Mouse (Mus musculus) MEL (cell line): ENCODE data around the gene Dntt. TPM values are rescaled to one million over a fixed set of nuclear protein-coding genes. Genes with fewer than 3 reads are reported as not detected.

Experiments
- DNase-seq: peaks from one replicate; pipeline ENCODE4 v3.0.0; 2011; ENCODE audit warnings: low read depth, low spot score
- H3K27ac ChIP-seq: 2 replicates; pipeline ENCODE4 v1.5.1; 2012; ENCODE audit warnings: low read depth, mild to moderate bottlenecking, control low read depth, low read length, moderate library complexity; ENCODE audit not compliant: control insufficient read depth
- H3K27me3 ChIP-seq, 2 experiments: fragments of 150-350 bp in 1 of 2; sonication (generic) in 1 of 2; 2 replicates each; pipeline ENCODE4 v1.6.1; 2012; ENCODE audit warnings: low read length in 2 of 2, mild to moderate bottlenecking in 2 of 2, improper control_type of control experiment in 1 of 2, moderate library complexity in 1 of 2; ENCODE audit not compliant: insufficient read depth in 2 of 2, control insufficient read depth in 1 of 2
- H3K36me3 ChIP-seq, 2 experiments: 2 replicates each; pipeline ENCODE4 v1.6.1; 2012 to 2014; ENCODE audit warnings: low read length in 2 of 2, improper control_type of control experiment in 1 of 2, inconsistent platforms in 1 of 2, mild to moderate bottlenecking in 1 of 2; ENCODE audit not compliant: insufficient read depth in 2 of 2, control insufficient read depth in 1 of 2
- H3K4me1 ChIP-seq, 2 experiments: fragments of 150-350 bp in 1 of 2; sonication (generic) in 1 of 2; 2 replicates each; pipeline ENCODE4 v1.6.1; 2012; ENCODE audit warnings: low read length in 2 of 2, improper control_type of control experiment in 1 of 2, mild to moderate bottlenecking in 1 of 2; ENCODE audit not compliant: insufficient read depth in 2 of 2, control insufficient read depth in 1 of 2
- H3K4me3 ChIP-seq, 2 experiments: fragments of 150-350 bp in 1 of 2; sonication (generic) in 1 of 2; 2 replicates each; pipeline ENCODE4 v1.5.1; 2012; ENCODE audit warnings: low read depth in 2 of 2, low read length in 2 of 2, mild to moderate bottlenecking in 2 of 2, moderate library complexity in 2 of 2, control low read depth in 1 of 2, improper control_type of control experiment in 1 of 2; ENCODE audit not compliant: control insufficient read depth in 1 of 2, insufficient read depth in 1 of 2
- H3K79me2 ChIP-seq: 2 replicates; pipeline ENCODE4 v1.6.1; 2012; ENCODE audit warnings: mild to moderate bottlenecking, low read length, moderate library complexity; ENCODE audit not compliant: control insufficient read depth, poor library complexity, insufficient read depth
- H3K9ac ChIP-seq: 2 replicates; pipeline ENCODE4 v1.6.1; 2012; ENCODE audit warnings: low read depth, mild to moderate bottlenecking, control low read depth, low read length, moderate library complexity; ENCODE audit not compliant: control insufficient read depth, poor library complexity, severe bottlenecking
- H3K9me3 ChIP-seq: fragments of 150-350 bp; sonication (generic); replicated peaks from 2 replicates; pipeline ENCODE4 v1.6.1; 2012; ENCODE audit warnings: mild to moderate bottlenecking, low read length, improper control_type of control experiment, moderate library complexity; ENCODE audit not compliant: insufficient read depth
- BHLHE40 ChIP-seq: IDR thresholded peaks from 2 replicates; pipeline ENCODE4 v1.6.1; 2012; ENCODE audit warnings: low read depth, mild to moderate bottlenecking, inconsistent platforms, low read length, improper control_type of control experiment, borderline replicate concordance
- CHD2 ChIP-seq: IDR thresholded peaks from 2 replicates; pipeline ENCODE4 v1.6.1; 2011; ENCODE audit warnings: low read length, improper control_type of control experiment
- CTCF ChIP-seq, 3 experiments: IDR thresholded peaks in 2 of 3; conservative IDR thresholded peaks in 1 of 3; 2 replicates each; pipeline ENCODE4 v1.5.1; 2011 to 2012; ENCODE audit warnings: low read length in 3 of 3, low read depth in 2 of 3, mild to moderate bottlenecking in 2 of 3, improper control_type of control experiment in 1 of 3, inconsistent platforms in 1 of 3, mixed read lengths in 1 of 3, moderate library complexity in 1 of 3; ENCODE audit not compliant: control insufficient read depth in 1 of 3, insufficient read depth in 1 of 3, poor library complexity in 1 of 3, severe bottlenecking in 1 of 3
- EP300 ChIP-seq, 2 experiments: IDR thresholded peaks; 2 replicates each; pipeline ENCODE4 v1.6.1; 2011; ENCODE audit warnings: improper control_type of control experiment in 2 of 2, low read length in 2 of 2, low read depth in 1 of 2, mild to moderate bottlenecking in 1 of 2
- GABPA ChIP-seq: IDR thresholded peaks from 2 replicates; pipeline ENCODE4 v1.6.1; 2012; ENCODE audit warnings: low read depth, mild to moderate bottlenecking, inconsistent platforms, low read length, improper control_type of control experiment, moderate library complexity
- HCFC1 ChIP-seq: IDR thresholded peaks from 2 replicates; pipeline ENCODE4 v1.6.1; 2012; ENCODE audit warnings: low read depth, mild to moderate bottlenecking, inconsistent platforms, low read length, improper control_type of control experiment, moderate library complexity
- JUND ChIP-seq: IDR thresholded peaks from 2 replicates; pipeline ENCODE4 v1.6.1; 2011; ENCODE audit warnings: low read depth, mild to moderate bottlenecking, improper control_type of control experiment, low read length
- MAX ChIP-seq: IDR thresholded peaks from 2 replicates; pipeline ENCODE4 v1.6.1; 2011; ENCODE audit warnings: low read length, improper control_type of control experiment
- MAZ ChIP-seq: IDR thresholded peaks from 2 replicates; pipeline ENCODE4 v1.6.1; 2012; ENCODE audit warnings: low read depth, mild to moderate bottlenecking, inconsistent platforms, low read length, improper control_type of control experiment
- MEF2A ChIP-seq: IDR thresholded peaks from 2 replicates; pipeline ENCODE4 v1.6.1; 2014; ENCODE audit warnings: low read depth, mild to moderate bottlenecking, inconsistent platforms, low read length, improper control_type of control experiment; ENCODE audit not compliant: poor library complexity, insufficient replicate concordance, severe bottlenecking; ENCODE audit errors: extremely low read depth
- MXI1 ChIP-seq: IDR thresholded peaks from 2 replicates; pipeline ENCODE4 v1.6.1; 2011; ENCODE audit warnings: mild to moderate bottlenecking, low read depth, low read length, improper control_type of control experiment
- MYB ChIP-seq: IDR thresholded peaks from 2 replicates; pipeline ENCODE4 v1.6.1; 2011; ENCODE audit warnings: mild to moderate bottlenecking, low read depth, low read length, improper control_type of control experiment
- MYC ChIP-seq: IDR thresholded peaks from 2 replicates; pipeline ENCODE4 v1.6.1; 2011; ENCODE audit warnings: low read depth, mild to moderate bottlenecking, low read length, improper control_type of control experiment, moderate library complexity
- POLR2A ChIP-seq, 2 experiments: IDR thresholded peaks; 2 replicates each; pipeline ENCODE4 v1.6.1; 2011 to 2012; ENCODE audit warnings: low read length in 2 of 2, mild to moderate bottlenecking in 2 of 2, control low read depth in 1 of 2, improper control_type of control experiment in 1 of 2, low read depth in 1 of 2, moderate library complexity in 1 of 2; ENCODE audit not compliant: control insufficient read depth in 1 of 2, insufficient read depth in 1 of 2, poor library complexity in 1 of 2
- POLR2AphosphoS2 ChIP-seq: IDR thresholded peaks from 2 replicates; pipeline ENCODE4 v1.6.1; 2011; ENCODE audit warnings: low read length, improper control_type of control experiment
- POLR2AphosphoS5 ChIP-seq: IDR thresholded peaks from 2 replicates; pipeline ENCODE4 v1.6.1; 2012; ENCODE audit warnings: low read depth, borderline replicate concordance, mild to moderate bottlenecking, inconsistent platforms, low read length, moderate library complexity, mixed read lengths
- RAD21 ChIP-seq: IDR thresholded peaks from 2 replicates; pipeline ENCODE4 v1.6.1; 2011; ENCODE audit warnings: mild to moderate bottlenecking, low read depth, low read length, improper control_type of control experiment
- SIN3A ChIP-seq: IDR thresholded peaks from 2 replicates; pipeline ENCODE4 v1.6.1; 2012; ENCODE audit warnings: low read length, improper control_type of control experiment, inconsistent platforms
- SMC3 ChIP-seq: IDR thresholded peaks from 2 replicates; pipeline ENCODE4 v1.6.1; 2011; ENCODE audit warnings: low read depth, low read length, improper control_type of control experiment
- TAL1 ChIP-seq: IDR thresholded peaks from 2 replicates; pipeline ENCODE4 v1.6.1; 2012; ENCODE audit warnings: mild to moderate bottlenecking, inconsistent platforms, low read length, moderate library complexity, mixed read lengths
- TBP ChIP-seq: IDR thresholded peaks from 2 replicates; pipeline ENCODE4 v1.8.0; 2011; ENCODE audit warnings: low read depth, low read length, improper control_type of control experiment
- UBTF ChIP-seq: IDR thresholded peaks from 2 replicates; pipeline ENCODE4 v1.6.1; 2012; ENCODE audit warnings: low read depth, mild to moderate bottlenecking, inconsistent platforms, low read length, improper control_type of control experiment, moderate library complexity, borderline replicate concordance; ENCODE audit not compliant: insufficient read depth
- USF1 ChIP-seq: IDR thresholded peaks from 2 replicates; pipeline ENCODE4 v1.6.1; 2014; ENCODE audit warnings: low read depth, mild to moderate bottlenecking, inconsistent platforms, low read length, improper control_type of control experiment, moderate library complexity
- ZC3H11A ChIP-seq: IDR thresholded peaks from 2 replicates; pipeline ENCODE4 v1.6.1; 2012; ENCODE audit warnings: low read depth, mild to moderate bottlenecking, inconsistent platforms, low read length, improper control_type of control experiment
- polyA plus RNA-seq, 2 experiments: library from polyadenylated mRNA; stranded (reverse) in 1 of 2; unstranded in 1 of 2; fragments of >175 nt in 1 of 2; fragments of >200 nt in 1 of 2; gene quantifications; 2 replicates each; pipeline versions ENCODE4 v1.2.1 to v1.2.4; 2012; ENCODE audit warnings: low replicate concordance in 2 of 2, low read depth in 1 of 2; ENCODE audit not compliant: insufficient read length in 2 of 2, insufficient read depth in 1 of 2, missing spikeins in 1 of 2
- total RNA-seq: library from RNA; depleted of rRNA; stranded (reverse); fragments of 300-350 nt; gene quantifications from 2 replicates; pipeline ENCODE4 v1.2.3, GENCODE M21; 2012

The Dntt gene
- total and polyA plus RNA-seq, 3 experiments: not detected

- Histone ChIP-seq H3K36me3 (no peaks in the 10 kb centered on the region), H3K9ac (no peak overlapping the region)
- no peak for TF ChIP-seq POLR2A (IDR thresholded peaks at IDR 0.05; ENCODE audit: control insufficient read depth in 1 of 2, insufficient read depth in 1 of 2, low read depth in 1 of 2, low read length in 2 of 2, poor library complexity in 1 of 2)
- TF ChIP-seq ZC3H11A: peak; percentile 42
- no peak for TF ChIP-seq TBP
- TF ChIP-seq UBTF: no peak
- no peak for TF ChIP-seq EP300 (IDR thresholded peaks at IDR 0.05; ENCODE audit: low read depth in 1 of 2, low read length in 2 of 2)
- TF ChIP-seq MAX: no peak
- TF ChIP-seq USF1: no peak
- TF ChIP-seq CTCF (IDR thresholded peaks at IDR 0.05 in 2 of 3, conservative IDR thresholded peaks at IDR 0.05 in 1 of 3; ENCODE audit: control insufficient read depth in 1 of 3, insufficient read depth in 1 of 3, low read depth in 2 of 3, low read length in 3 of 3, poor library complexity in 1 of 3, severe bottlenecking in 1 of 3): peak; percentile 66 to 82 (median 72)
- TF ChIP-seq RAD21: peak; percentile 73
- peak; percentile 54 for TF ChIP-seq SMC3
- TF ChIP-seq MYC: no peak
- no peak for TF ChIP-seq POLR2AphosphoS5
- TF ChIP-seq, all 39 proteins: peak for 4
- H3K27ac ChIP-seq: no peak overlapping the region
- H3K79me2 ChIP-seq: no peaks in the 10 kb centered on the region
- no peak overlapping the region for H3K4me3 ChIP-seq
- peaks cover 0 to 3% of the 10 kb centered on the region in 2 experiments; a peak in 2 of 4 replicates for H3K27me3 ChIP-seq
- H3K4me1 ChIP-seq: no peaks in the 10 kb centered on the region
- peak; percentile 72 for DNase-seq
- no peaks in the 10 kb centered on the region for H3K9me3 ChIP-seq
These were observed 57.6 kb downstream of the Dntt start for GRCm38 (mm10) chr19:41086700-41087099.

- Histone ChIP-seq H3K9ac (no peak overlapping the region), H3K79me2 (no peaks in the 10 kb centered on the region), H3K27me3 (peaks cover 0 to 3% of the 10 kb centered on the region in 2 experiments; a peak in 2 of 4 replicates), H3K9me3 (no peaks in the 10 kb centered on the region), H3K4me3 (no peak overlapping the region), H3K36me3 (no peaks in the 10 kb centered on the region), H3K27ac (no peak overlapping the region), H3K4me1 (no peaks in the 10 kb centered on the region)
- TF ChIP-seq MYB (no peak), MYC (no peak), POLR2AphosphoS2 (no peak), JUND (no peak), CTCF (IDR thresholded peaks at IDR 0.05 in 2 of 3, conservative IDR thresholded peaks at IDR 0.05 in 1 of 3; ENCODE audit: control insufficient read depth in 1 of 3, insufficient read depth in 1 of 3, low read depth in 2 of 3, low read length in 3 of 3, poor library complexity in 1 of 3, severe bottlenecking in 1 of 3) (no peak), MAZ (no peak), ZC3H11A (no peak), GABPA (no peak), BHLHE40 (no peak), EP300 (IDR thresholded peaks at IDR 0.05; ENCODE audit: low read depth in 1 of 2, low read length in 2 of 2) (no peak), SIN3A (no peak), TAL1 (no peak), POLR2A (IDR thresholded peaks at IDR 0.05; ENCODE audit: control insufficient read depth in 1 of 2, insufficient read depth in 1 of 2, low read depth in 1 of 2, low read length in 2 of 2, poor library complexity in 1 of 2) (no peak), POLR2AphosphoS5 (no peak), USF1 (no peak), MXI1 (no peak), MEF2A (no peak), CHD2 (no peak), HCFC1 (no peak)
- DNase-seq: no peak
These were observed 58.8 kb downstream of the Dntt start for GRCm38 (mm10) chr19:41087901-41088300.
